Mouse (Mus musculus) heart, postnatal 25 days (tissue): ENCODE results near the gene Ddx5. TPM values are rescaled to one million over a fixed set of nuclear protein-coding genes. Genes with fewer than 3 reads are reported as not detected.

ENCODE experiments used
- DNase-seq: peaks from one replicate; pipeline ENCODE4 v3.0.0; 2022; ENCODE audit warnings: low spot score
- intact Hi-C: fragments of 180-260 bp; cut with DNase I; formaldehyde crosslinking; loops from one replicate; pipeline ENCODE4 v1.15.1; 2025
- microRNA-seq: library from miRNA; unstranded; fragments of <30 nt; microRNA quantifications from one replicate; pipeline ENCODE4 v1.2.0, GENCODE M21; 2022
- total RNA-seq, 2 experiments: library from RNA; stranded (reverse); gene quantifications; 2 replicates each; pipeline ENCODE4 v1.2.3; 2021

Ddx5 gene
- total RNA-seq, 2 experiments from 2014 or later: 310 to 351 TPM

DNA sequence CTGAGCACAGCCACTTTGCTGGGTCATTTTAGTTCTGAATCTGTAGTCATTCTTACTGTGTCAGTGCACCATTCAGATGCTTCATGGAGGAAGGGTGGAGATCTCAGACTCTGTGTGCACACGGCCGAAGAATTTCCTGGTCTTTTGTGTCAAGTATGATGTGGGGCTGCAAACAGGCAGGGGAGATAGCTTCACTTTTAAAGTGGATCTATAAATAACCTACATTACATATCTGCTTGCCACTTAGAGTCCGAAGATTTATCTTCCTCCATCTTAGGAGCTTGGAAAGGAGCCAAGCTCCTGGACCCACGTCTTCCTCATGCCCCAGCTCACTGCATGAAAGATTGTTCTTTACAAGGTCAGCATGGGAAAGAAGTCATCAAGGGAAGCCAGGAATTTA lies 58.3 kb downstream of the Ddx5 start:
- intact Hi-C loops: no loop called here
- no peak for DNase-seq

Small RNAs within 50 kb of the gene (microRNA-seq; reads per million reads assigned to microRNA genes)
- gene Gm25994 (not detected), gene Mir3064 (16.1 reads per million, percentile 32 among the genes with 10 or more reads in this experiment)

Other genes with a start within 250 kb of the Ddx5 start
- 10 to 100 TPM; 45.5 to 46.7 TPM for gene Tex2, start 175.8 kb downstream of the Ddx5 start, total RNA-seq
- gene Pecam1, start 38.6 kb downstream of the Ddx5 start, total RNA-seq: 100 to 1,000 TPM; 127 to 139 TPM
- gene Milr1, start 38.0 kb downstream of the Ddx5 start, total RNA-seq: 1 to 10 TPM; 1.1 to 1.6 TPM
- gene Polg2, start 9.6 kb downstream of the Ddx5 start, total RNA-seq: 1 to 10 TPM; 4.2 to 4.9 TPM
- gene Cep95, start 67 bp upstream of the Ddx5 start, total RNA-seq: 1 to 10 TPM; 5.9 to 7.3 TPM
- gene Smurf2, start 131.5 kb upstream of the Ddx5 start, total RNA-seq: 10 to 100 TPM; 35.4 to 41.0 TPM
- 10 to 100 TPM; 69.0 to 75.5 TPM for gene Kpna2, start 210.4 kb upstream of the Ddx5 start, total RNA-seq
- 1 to 10 TPM; 2.3 TPM for gene 1810010H24Rik, start 236.5 kb upstream of the Ddx5 start, total RNA-seq